Mouse (Mus musculus) testis, postnatal 14 days (tissue): Measurements from ENCODE around the gene 1700037H04Rik.

ENCODE experiments used
- DNase-seq: peaks from one replicate; pipeline ENCODE4 v3.0.0; 2021; ENCODE audit warnings: low spot score

Gene 1700037H04Rik

DNA sequence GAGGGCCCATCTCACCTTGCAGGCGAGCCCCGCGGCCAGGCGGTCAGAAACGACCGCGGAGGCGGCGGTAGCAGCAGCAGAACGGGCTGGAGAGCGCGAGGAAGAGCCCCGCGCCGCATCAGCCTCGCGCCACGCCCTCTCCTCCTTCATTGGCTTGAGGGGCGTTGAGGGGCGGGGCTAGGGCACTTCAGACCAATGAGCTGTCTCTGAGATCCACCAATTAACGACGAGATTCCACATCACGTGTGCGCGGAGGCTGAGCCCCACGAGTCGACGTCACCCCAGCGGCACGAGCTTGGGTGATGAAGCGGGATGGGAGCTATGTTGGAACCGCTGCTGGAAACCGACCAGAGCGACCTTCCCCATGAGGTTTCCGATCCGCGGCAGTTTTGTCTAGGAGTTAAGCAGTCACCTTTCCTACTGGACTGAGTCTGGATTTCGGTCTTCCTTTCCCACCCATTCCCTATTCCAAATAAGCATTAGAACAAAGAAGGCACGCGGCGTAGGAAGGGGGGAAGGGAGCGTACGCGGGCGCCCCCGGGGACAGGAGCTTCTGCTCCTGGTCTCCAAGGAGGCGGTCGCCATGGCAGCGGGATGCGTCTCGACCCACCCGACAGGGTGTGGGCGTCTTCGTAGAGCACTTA, at the start of gene 1700037H04Rik:
1700037H04Rik (minus strand) TSS at position 144 of the 644 bp plus-strand sequence.
- DNase-seq = peak; percentile 98

GRCm38 (mm10) chr2:131209125-131209795, 49.4 kb upstream of the 1700037H04Rik start:
- peak; percentile 77 for DNase-seq

- no peak for DNase-seq
These were observed 48.5 kb upstream of the 1700037H04Rik start for GRCm38 (mm10) chr2:131208356-131208755.

- no peak for DNase-seq
These were observed 46.9 kb upstream of the 1700037H04Rik start, which contains the start of gene Ap5s1 for GRCm38 (mm10) chr2:131206778-131207177. Gene Ap5s1 (plus strand): TSS chr2:131207078.

GRCm38 (mm10) chr2:131205521-131206182, 45.8 kb upstream of the 1700037H04Rik start:
- DNase-seq = no peak

DNA sequence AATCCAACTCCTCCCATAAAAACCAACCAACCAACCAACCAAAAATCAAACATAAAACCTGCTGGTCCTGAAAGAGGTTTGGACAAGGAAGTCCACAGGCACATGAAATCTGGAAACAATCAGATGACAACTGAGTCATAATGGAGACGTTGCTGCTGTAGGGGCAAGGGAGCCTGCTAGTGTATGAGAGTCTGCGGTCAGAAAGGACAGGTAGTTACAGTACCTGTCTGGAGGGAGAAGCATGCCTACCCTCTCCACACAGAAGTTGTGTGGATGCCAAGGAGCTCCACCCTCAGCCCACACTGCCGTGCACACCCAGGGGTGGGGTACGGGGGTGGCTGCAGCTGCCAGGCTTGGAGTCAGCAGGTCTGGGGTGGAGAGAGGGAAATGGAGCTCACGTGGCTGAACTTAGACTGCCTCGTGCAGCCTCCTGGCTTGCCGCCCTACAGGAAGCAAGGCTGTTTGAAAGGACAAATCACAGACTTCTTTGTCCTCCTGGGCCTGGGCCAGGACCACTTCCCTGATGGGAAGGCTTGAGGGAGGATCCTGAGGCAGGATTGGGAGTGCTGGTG, 44.6 kb upstream of the 1700037H04Rik start:
- peak; percentile 87 for DNase-seq

DNA sequence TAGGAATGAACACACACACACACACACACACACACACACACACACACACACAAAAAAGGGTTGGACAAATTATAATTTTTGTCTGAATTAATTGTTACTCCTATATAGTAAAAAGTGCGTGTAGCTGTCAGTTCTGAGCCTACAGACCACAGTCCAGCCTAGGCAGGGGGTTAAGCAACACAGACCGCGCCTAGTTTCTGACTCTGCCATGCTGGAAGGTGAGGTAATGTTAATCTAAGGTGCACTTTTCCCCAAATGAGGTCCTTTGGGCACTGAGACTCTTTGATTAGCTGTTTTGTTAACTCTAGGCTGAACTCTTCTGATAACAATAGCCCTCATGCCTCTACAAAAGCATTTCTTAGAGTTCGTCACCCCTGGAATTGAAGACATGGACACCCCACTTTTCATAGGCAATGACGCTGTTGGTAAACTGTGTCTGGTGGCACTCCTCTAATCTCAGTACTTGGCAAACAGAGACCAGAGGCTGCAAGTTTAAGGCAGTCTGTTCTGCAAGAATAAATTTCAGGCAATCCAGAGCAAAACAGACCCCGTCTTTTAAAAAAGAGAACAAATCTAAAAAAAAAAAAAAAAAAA, 44.0 kb upstream of the 1700037H04Rik start:
- DNase-seq = no peak

- no peak for DNase-seq
These were observed 41.4 kb upstream of the 1700037H04Rik start for GRCm38 (mm10) chr2:131201262-131201661.

GRCm38 (mm10) chr2:131200710-131201109, 40.8 kb upstream of the 1700037H04Rik start:
- DNase-seq = no peak

DNA sequence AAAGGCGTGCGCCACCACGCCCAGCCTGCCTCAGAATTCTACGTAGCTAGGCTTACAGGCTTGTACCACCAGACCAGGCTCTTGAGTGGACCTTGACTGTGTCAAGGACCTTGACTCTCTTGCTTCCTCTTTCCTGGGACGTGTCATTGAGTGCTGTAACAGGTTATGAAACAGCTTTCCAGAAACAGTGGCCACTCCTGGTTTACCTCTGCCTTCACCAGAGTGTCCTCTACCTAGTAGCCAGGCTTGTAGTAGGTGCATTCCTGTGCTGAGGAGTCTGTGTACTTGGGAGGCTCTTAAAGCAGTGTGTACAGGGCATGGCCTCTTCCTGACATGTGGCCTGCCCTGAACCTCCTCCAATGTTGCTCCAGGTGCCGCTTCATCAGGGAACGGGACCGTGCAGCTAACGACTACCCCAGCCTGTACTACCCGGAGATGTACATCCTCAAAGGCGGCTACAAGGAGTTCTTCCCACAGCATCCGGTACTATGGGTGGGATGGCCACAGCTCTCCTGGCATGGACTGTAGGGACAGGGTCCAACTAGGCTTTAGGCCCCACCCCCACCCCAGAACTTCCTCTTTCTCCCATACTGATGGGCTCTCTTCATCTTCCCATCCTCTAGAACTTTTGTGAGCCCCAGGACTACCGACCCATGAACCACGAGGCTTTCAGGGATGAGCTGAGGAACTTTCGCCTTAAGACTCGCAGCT, 36.9 kb upstream of the 1700037H04Rik start:
- DNase-seq = no peak

DNA sequence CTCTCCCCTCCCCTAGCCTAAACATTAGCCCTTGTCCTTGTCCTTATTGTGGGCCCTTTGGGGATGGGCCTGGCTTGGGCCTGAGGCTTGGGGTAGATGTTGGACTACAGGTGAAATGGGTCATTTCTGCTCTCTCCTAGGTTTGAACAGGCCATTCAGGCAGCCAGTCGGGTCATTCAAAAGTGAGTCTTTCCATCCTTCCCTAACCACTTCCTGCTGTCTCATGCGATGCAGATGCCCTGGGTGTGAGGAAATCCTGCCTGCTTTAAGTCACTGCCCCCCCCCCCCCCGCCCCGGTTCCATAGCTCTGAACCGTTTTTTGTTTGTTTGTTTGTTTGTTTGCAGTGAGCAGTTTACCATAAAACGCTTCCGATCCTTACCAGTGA, 31.1 kb upstream of the 1700037H04Rik start:
- no peak for DNase-seq

DNA sequence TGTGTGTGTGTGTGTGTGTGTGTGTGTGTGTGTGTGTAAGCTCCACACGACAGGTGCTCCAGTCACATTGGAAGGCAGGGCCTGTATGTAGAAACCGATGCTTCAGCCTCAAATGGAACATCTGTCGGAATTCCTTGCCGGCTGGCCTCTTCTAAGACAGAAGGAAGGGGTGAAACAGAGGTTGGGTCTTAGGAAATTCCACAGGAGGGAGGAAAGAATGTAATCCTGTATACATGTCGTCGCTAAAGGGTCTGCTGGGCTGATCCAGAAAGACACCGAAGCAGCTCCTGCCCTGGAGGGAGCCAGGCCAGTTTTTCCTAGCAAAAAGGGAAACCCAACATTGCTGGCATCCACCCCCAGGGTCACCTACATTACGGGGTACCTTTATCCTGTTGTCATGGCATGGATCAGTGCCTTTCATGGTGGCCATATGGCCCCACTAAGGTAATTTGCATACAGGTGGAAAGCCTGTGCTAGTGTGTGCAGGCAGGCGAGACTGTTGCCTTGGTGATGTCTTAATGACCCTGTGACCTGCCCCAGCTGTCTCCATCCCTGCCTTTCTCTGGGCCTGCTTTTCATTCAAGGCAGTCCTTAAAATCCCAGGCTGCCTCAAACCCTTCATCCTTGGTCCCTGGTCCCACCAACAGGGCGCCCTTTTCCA, 30.6 kb upstream of the 1700037H04Rik start:
- no peak for DNase-seq

DNA sequence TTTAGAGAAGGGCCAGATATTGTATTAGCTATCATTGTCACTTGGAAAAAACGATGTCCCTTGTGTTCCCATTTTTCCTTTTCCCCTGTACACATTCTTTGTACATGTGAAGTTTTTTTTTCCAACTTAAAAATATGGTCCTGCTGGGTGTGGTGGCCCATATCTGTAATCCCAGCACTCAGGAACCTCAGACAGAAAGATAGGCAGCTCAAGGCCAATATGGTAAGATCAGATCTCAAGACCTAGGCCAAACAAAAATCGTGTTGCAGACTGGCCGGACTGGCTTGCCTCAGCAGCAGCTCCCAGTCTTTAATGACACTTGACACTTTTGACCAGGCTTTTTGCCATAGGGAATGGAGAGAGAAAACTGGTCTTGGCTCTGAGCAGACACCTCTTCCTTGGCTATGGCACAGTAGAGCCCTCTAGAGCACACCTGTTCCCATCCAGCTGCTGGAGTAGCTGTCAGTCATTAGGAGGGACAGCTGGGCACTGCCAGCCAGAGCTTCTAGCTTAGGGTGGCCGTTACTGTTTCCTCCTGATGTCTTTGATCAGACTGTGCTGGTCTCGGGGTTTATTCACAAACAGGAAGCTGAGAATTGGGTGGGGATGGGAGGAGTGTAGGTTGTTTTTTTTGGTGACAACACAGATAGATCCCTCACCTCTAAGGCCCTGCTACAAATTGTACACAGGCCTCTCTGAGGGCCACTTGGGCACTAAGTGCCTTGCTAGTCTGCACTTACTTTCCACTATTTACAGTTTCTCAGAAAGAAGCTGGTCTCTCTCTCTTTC, 29.8 kb upstream of the 1700037H04Rik start:
- no peak for DNase-seq

DNA sequence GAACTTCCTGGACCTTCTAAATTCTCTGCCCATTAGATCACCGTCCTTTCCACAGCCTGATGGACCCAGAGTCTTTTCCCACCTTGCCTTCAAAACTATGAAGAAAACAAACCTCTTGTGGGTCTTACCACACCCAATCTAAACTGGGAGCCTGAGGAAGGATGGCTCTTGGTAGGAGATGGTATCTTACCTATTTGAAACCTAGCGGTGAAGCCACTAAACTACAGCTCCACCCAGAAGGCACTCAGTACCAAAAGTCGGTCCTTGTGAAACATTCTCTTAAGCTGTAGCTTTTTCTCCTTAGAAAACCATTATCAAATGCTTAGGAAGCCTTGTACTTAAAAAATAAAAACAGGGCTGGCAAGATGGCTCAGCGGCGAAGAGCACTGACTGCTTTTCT, 28.4 kb upstream of the 1700037H04Rik start:
- DNase-seq = no peak

GRCm38 (mm10) chr2:131187602-131187922, 27.7 kb upstream of the 1700037H04Rik start:
- DNase-seq = no peak

GRCm38 (mm10) chr2:131186771-131187601, 27.1 kb upstream of the 1700037H04Rik start, which contains the start of the genes Cdc25b and Spef1:
Gene Cdc25b (plus strand): TSS chr2:131186949.
Gene Spef1 (minus strand): TSS chr2:131187282.
- DNase-seq = peak; percentile 77

GRCm38 (mm10) chr2:131186343-131186742, 26.5 kb upstream of the 1700037H04Rik start:
- DNase-seq = no peak

- peak; percentile 72 for DNase-seq
These were observed 20.2 kb upstream of the 1700037H04Rik start, which contains the start of gene Cenpb for GRCm38 (mm10) chr2:131179990-131180587. Gene Cenpb (minus strand): TSS chr2:131180067.
